Mouse (Mus musculus): Measurements from ENCODE around the gene Fbxl8. TPM values are rescaled to one million over a fixed set of nuclear protein-coding genes. Genes with fewer than 3 reads are reported as not detected.

Fbxl8 gene
- polyA plus RNA-seq, 1 experiment from 2014 or later: 0.85 TPM

DNA sequence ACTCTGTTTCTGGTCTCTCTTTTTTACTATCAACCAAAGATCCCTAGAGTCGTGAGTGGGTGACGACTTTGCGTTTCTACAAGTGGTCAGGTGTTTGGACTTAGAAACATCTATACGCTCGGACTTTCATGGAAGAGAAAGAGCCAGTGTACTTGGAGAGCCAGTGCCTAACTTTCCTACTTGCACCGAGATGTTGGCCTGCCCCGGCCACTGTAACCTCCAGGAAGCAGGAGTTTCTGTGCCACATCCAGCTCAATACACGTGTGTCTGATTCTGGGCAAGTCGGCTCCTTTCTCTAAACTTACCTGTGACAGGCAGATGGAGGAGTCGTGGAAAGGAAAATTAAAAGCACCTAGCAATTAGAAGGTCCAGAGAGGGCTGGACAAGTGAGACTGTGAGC lies 11.4 kb downstream of the Fbxl8 start, which contains the start of gene Nol3:
Gene Nol3, plus strand, starts transcription at position 301 of the 400 bp plus-strand sequence.
- Histone ChIP-seq H3K27me3 (peaks cover 73% of the 10 kb centered on the region), H3K9ac (replicated peaks) (peak within 1 kb of the TSS; percentile 46), H3K4me1 (peaks cover 26% of the 10 kb centered on the region), H3K4me3 (peak within 1 kb of the TSS; percentile 42), H3K27ac (replicated peaks) (no peak within 1 kb of the TSS), H3K4me2 (replicated peaks) (peak within 1 kb of the TSS; percentile 67), H3K9me3 (no peaks in the 10 kb centered on the region), H3K36me3 (0 out of 2 replicates have a peak, but pooled peaks cover 8% of the 10 kb centered on the region)
- ATAC-seq (replicated peaks): no peak
- WGBS: 2% methylated on average over 10 of the region's 10 CpGs

DNA sequence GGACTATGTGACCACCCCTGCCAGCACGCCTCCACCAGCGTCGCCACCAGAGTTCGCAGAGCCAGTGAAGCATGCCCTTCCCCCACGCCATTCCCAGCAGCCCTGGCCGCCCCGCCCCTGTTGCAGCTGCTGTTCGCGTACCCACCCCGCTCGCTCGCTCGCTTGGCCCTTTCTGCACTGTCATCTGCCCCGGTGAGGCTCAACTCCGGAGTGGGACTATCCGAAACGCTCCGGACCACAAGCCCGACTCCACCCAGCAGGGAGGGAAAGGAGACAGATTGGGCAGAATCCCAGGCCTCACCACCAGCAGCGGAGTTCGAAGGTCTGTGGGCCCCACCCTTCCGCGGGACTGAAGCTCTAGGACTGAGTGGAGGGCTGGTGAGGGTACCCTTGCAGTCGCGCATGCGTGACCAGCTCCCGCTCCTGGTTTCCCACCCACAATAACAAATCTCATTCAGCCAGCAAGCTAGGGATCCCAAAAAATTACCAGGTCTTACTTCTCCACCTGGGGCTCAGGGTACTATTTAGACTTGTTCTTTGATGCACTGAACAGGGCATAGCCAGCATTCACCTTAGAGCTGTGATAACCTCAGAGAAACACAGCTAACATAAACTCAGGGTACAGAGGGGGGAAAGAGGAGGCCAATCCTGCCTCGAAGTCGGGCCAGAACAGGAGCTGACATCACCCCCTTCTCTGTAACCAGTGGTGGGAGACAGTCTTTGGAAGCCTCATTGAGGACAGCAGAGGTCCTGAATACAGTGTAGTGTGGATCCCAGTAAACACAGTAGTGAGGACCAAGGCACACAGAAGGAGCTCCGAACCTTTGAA lies 12.1 kb downstream of the Fbxl8 start:
- peak overlapping the region; percentile 46 for H3K9ac ChIP-seq (replicated peaks)
- H3K36me3 ChIP-seq: peaks cover 11% of the 10 kb centered on the region
- no peaks in the 10 kb centered on the region for H3K9me3 ChIP-seq
- H3K4me3 ChIP-seq: peak overlapping the region; percentile 42
- peak; percentile 53 for ATAC-seq (replicated peaks)
- H3K4me1 ChIP-seq: peaks cover 24% of the 10 kb centered on the region
- peaks cover 67% of the 10 kb centered on the region for H3K27me3 ChIP-seq
- H3K4me2 ChIP-seq (replicated peaks): peak overlapping the region; percentile 67
- H3K27ac ChIP-seq (replicated peaks): no peak overlapping the region
- 1% methylated on average over 30 of the region's 30 CpGs for WGBS

DNA sequence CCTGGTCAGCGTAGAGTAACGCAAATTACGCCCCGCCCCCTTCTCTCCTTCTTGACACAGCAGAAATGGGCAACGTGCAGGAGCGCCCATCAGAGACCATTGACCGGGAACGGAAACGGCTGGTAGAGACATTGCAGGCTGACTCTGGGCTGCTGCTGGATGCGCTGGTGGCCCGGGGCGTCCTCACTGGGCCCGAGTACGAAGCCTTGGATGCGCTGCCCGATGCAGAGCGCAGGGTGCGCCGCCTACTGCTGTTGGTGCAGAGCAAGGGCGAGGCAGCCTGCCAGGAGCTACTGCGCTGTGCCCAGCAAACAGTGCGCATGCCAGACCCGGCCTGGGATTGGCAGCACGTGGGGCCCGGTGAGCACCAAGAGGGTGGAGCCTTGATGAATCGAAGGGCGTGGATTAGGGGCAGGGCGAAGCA lies 14.5 kb downstream of the Fbxl8 start:
- H3K9ac ChIP-seq (replicated peaks): peak overlapping the region; percentile 26; the same call in 1 of the 2 replicates
- peaks cover 28% of the 10 kb centered on the region for H3K36me3 ChIP-seq
- ATAC-seq (replicated peaks): peak; percentile 69
- H3K4me3 ChIP-seq: peak overlapping the region; percentile 27
- peaks cover 24% of the 10 kb centered on the region for H3K4me1 ChIP-seq
- no peak overlapping the region for H3K27ac ChIP-seq (replicated peaks)
- no peaks in the 10 kb centered on the region for H3K9me3 ChIP-seq
- H3K4me2 ChIP-seq (replicated peaks): peak overlapping the region; percentile 49
- WGBS: under 1% methylated on average over 28 of the region's 28 CpGs
- peaks cover 46% of the 10 kb centered on the region for H3K27me3 ChIP-seq

GRCm38 (mm10) chr8:105280567-105280966 lies 16.1 kb downstream of the Fbxl8 start:
- Histone ChIP-seq H3K9me3 (no peaks in the 10 kb centered on the region), H3K4me1 (peaks cover 26% of the 10 kb centered on the region), H3K27ac (replicated peaks) (no peak overlapping the region), H3K9ac (replicated peaks) (no peak overlapping the region), H3K27me3 (peaks cover 31% of the 10 kb centered on the region), H3K36me3 (peaks cover 38% of the 10 kb centered on the region), H3K4me2 (replicated peaks) (no peak overlapping the region), H3K4me3 (no peak overlapping the region)
- ATAC-seq (replicated peaks): no peak
- 68% methylated on average over 3 of the region's 3 CpGs for WGBS

- Histone ChIP-seq H3K9ac (replicated peaks) (no peak overlapping the region), H3K27ac (replicated peaks) (no peak overlapping the region), H3K4me3 (no peak overlapping the region), H3K4me2 (replicated peaks) (no peak overlapping the region), H3K27me3 (peaks cover 21% of the 10 kb centered on the region), H3K4me1 (peaks cover 27% of the 10 kb centered on the region), H3K36me3 (peaks cover 38% of the 10 kb centered on the region), H3K9me3 (no peaks in the 10 kb centered on the region)
- no peak for ATAC-seq (replicated peaks)
- 90% methylated on average over 12 of the region's 12 CpGs for WGBS
Observed at GRCm38 (mm10) chr8:105281821-105282220, 17.4 kb downstream of the Fbxl8 start.

- Histone ChIP-seq H3K9ac (replicated peaks) (no peak overlapping the region), H3K4me2 (replicated peaks) (no peak overlapping the region), H3K27ac (replicated peaks) (no peak overlapping the region), H3K4me1 (peaks cover 31% of the 10 kb centered on the region), H3K4me3 (no peak overlapping the region), H3K9me3 (no peaks in the 10 kb centered on the region), H3K36me3 (peaks cover 38% of the 10 kb centered on the region), H3K27me3 (peaks cover 17% of the 10 kb centered on the region)
- ATAC-seq (replicated peaks): no peak
- 89% methylated on average over 4 of the region's 4 CpGs for WGBS
Observed at GRCm38 (mm10) chr8:105282239-105282638, 17.8 kb downstream of the Fbxl8 start.

- no peak; the same call in 1 of the 2 replicates for ATAC-seq (replicated peaks)
- no peak overlapping the region for H3K9ac ChIP-seq (replicated peaks)
- H3K4me2 ChIP-seq (replicated peaks): no peak overlapping the region
- H3K27ac ChIP-seq (replicated peaks): no peak overlapping the region
- no peak overlapping the region for H3K4me3 ChIP-seq
- H3K27me3 ChIP-seq: peaks cover 9% of the 10 kb centered on the region
- H3K9me3 ChIP-seq: no peaks in the 10 kb centered on the region
- 27% methylated on average over 23 of the region's 23 CpGs for WGBS
- peaks cover 39% of the 10 kb centered on the region for H3K4me1 ChIP-seq
- H3K36me3 ChIP-seq: peaks cover 38% of the 10 kb centered on the region
Observed at GRCm38 (mm10) chr8:105283074-105283473, 18.6 kb downstream of the Fbxl8 start.

- no peaks in the 10 kb centered on the region for H3K9me3 ChIP-seq
- WGBS: 48% methylated on average over 12 of the region's 12 CpGs
- H3K4me2 ChIP-seq (replicated peaks): no peak overlapping the region
- H3K27ac ChIP-seq (replicated peaks): no peak overlapping the region
- no peak overlapping the region for H3K9ac ChIP-seq (replicated peaks)
- no peak for ATAC-seq (replicated peaks)
- no peaks in the 10 kb centered on the region for H3K27me3 ChIP-seq
- no peak overlapping the region for H3K4me3 ChIP-seq
- peaks cover 32% of the 10 kb centered on the region for H3K36me3 ChIP-seq
- peaks cover 47% of the 10 kb centered on the region for H3K4me1 ChIP-seq
Observed at GRCm38 (mm10) chr8:105285514-105285913, 21.1 kb downstream of the Fbxl8 start.

GRCm38 (mm10) chr8:105286907-105287306 lies 22.5 kb downstream of the Fbxl8 start:
- Histone ChIP-seq H3K27ac (replicated peaks) (no peak overlapping the region), H3K9ac (replicated peaks) (0 out of 2 replicates have a peak overlapping the region, but pooled peaks have one; percentile 10), H3K9me3 (no peaks in the 10 kb centered on the region), H3K4me1 (peaks cover 54% of the 10 kb centered on the region), H3K36me3 (peaks cover 23% of the 10 kb centered on the region), H3K4me2 (replicated peaks) (peak overlapping the region; percentile 86), H3K4me3 (no peak overlapping the region), H3K27me3 (0 out of 2 replicates have a peak, but pooled peaks cover 4% of the 10 kb centered on the region)
- 91% methylated on average over 4 of the region's 4 CpGs for WGBS
- no peak for ATAC-seq (replicated peaks)

- peaks cover 54% of the 10 kb centered on the region for H3K4me1 ChIP-seq
Observed at GRCm38 (mm10) chr8:105288231-105288630, 23.8 kb downstream of the Fbxl8 start.

DNA sequence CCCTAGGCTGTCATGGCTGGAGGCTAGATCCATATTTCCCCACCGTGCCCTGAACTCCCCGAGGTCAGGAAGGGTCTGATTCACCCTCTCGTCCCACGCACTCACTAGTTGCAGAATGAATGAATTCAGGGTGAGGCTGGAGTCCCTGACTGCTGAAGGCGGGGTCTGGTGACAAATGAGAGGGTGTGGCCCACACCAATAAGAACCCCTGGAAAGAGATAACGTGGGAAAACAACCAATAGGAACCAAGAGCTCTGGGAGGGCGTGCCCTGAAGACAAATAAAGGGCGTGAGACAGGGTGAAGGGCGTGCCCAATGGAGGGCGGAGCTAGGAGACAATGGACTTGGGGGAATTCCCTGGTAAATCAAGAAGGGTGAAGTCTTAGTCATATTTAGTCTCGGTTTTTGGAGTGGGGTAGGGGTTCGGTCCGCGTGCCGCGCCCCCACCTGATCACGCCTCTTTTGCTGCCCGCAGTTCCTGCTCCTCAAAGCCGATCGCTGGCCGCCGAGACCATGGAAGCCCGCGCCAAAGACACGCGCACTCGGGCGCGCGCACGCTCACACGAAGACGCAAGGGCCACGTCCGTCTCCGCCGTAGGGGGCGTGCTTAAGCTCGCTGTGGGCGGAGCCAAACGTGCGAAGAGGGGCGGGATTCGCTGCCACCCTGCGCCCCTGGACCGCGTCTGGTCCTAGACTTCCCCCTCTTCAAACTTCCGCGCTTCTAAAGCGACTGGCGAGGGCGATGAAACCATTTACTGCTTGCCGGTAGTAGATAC lies 24.7 kb downstream of the Fbxl8 start:
- H3K9ac ChIP-seq (replicated peaks): peak overlapping the region; percentile 65
- under 1% methylated on average over 53 of the region's 53 CpGs for WGBS
- peak overlapping the region; percentile 56 for H3K4me3 ChIP-seq
- ATAC-seq (replicated peaks): peak; percentile 91
- H3K4me2 ChIP-seq (replicated peaks): peak overlapping the region; percentile 86
- H3K27me3 ChIP-seq: 0 out of 2 replicates have a peak, but pooled peaks cover 4% of the 10 kb centered on the region
- H3K4me1 ChIP-seq: peaks cover 54% of the 10 kb centered on the region
- H3K27ac ChIP-seq (replicated peaks): peak overlapping the region; percentile 93
- no peaks in the 10 kb centered on the region for H3K9me3 ChIP-seq
- peaks cover 10% of the 10 kb centered on the region for H3K36me3 ChIP-seq

More at GRCm38 (mm10) chr8:105288231-105288630, 23.8 kb downstream of the Fbxl8 start:
- H3K4me2 ChIP-seq (replicated peaks): peak overlapping the region; percentile 86
- peak overlapping the region; percentile 56 for H3K4me3 ChIP-seq
- H3K36me3 ChIP-seq: peaks cover 10% of the 10 kb centered on the region
- ATAC-seq (replicated peaks): no peak
- peak overlapping the region; percentile 93 for H3K27ac ChIP-seq (replicated peaks)
- no peaks in the 10 kb centered on the region for H3K9me3 ChIP-seq
- 0 out of 2 replicates have a peak, but pooled peaks cover 4% of the 10 kb centered on the region for H3K27me3 ChIP-seq
- H3K9ac ChIP-seq (replicated peaks): peak overlapping the region; percentile 65; the same call in 1 of the 2 replicates
- WGBS: 83% methylated on average over 5 of the region's 5 CpGs
